Mouse (Mus musculus) ES-E14 (cell line): ENCODE data around the gene Cmbl.

Experiments
- CHD2 ChIP-seq: IDR thresholded peaks from 2 replicates; pipeline ENCODE4 v1.6.1; 2014; ENCODE audit warnings: mild to moderate bottlenecking, low read depth, low read length, inconsistent platforms
- HCFC1 ChIP-seq: IDR thresholded peaks from 2 replicates; pipeline ENCODE4 v1.6.1; 2012; ENCODE audit warnings: low read length, inconsistent platforms, borderline replicate concordance; ENCODE audit not compliant: insufficient read depth
- MAFK ChIP-seq: IDR thresholded peaks from 2 replicates; pipeline ENCODE4 v1.6.1; 2014; ENCODE audit warnings: mild to moderate bottlenecking, low read depth, low read length, inconsistent platforms; ENCODE audit not compliant: insufficient read depth
- ZC3H11A ChIP-seq: IDR thresholded peaks from 2 replicates; pipeline ENCODE4 v1.6.1; 2012; ENCODE audit warnings: low read depth, mild to moderate bottlenecking, inconsistent platforms, low read length, borderline replicate concordance
- ZNF384 ChIP-seq: IDR thresholded peaks from 2 replicates; pipeline ENCODE4 v1.6.1; 2012; ENCODE audit warnings: low read depth, low read length, inconsistent platforms

- TF ChIP-seq ZC3H11A (no peak), CHD2 (no peak), ZNF384 (no peak), HCFC1 (no peak), MAFK (no peak)
These were observed 4.3 kb downstream of the Cmbl start for GRCm38 (mm10) chr15:31569325-31570022.
